Mouse (Mus musculus): Measurements from ENCODE around the gene Nup188. TPM values are rescaled to one million over a fixed set of nuclear protein-coding genes. Genes with fewer than 3 reads are reported as not detected.
A peak's percentile ranks its signal among the peaks of the same experiment; 100 is the strongest.

Gene Nup188
- polyA plus RNA-seq, 1 experiment from 2014 or later, result 54.0 TPM

DNA sequence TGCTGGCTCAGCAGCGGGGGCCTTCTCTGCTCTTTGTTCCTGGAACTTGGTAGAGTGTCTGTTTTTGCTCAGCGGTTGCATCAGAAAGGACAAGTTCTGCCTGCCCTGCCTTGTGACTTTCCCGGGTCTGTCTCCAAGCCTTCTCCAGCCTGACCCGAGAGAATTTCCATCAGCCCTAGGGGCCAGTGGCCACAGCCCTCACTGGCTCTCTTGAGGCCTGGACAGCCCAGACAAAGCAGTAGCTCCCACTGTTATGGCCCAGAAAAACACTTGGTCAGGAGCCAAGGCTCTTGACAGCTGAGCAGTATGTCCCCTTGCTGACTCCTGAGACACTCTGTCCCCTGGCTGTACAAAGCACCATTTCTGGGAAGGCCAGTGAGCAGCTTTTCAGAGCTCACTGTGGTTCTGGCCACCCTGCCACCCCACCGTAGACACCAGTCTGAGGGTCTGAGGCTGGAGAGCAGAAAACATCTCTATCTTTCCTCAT is 20.4 kb upstream of the Nup188 start, which contains the start of gene Phyhd1:
TSS of gene Phyhd1 (plus strand) at position 437 of the 487 bp plus-strand sequence.
- no peak for DNase-seq (ENCODE audit: low spot score)
- Histone ChIP-seq H3K9me3 (replicated peaks; ENCODE audit: control insufficient read depth, low read length) (no peaks in the 10 kb centered on the region), H3K4me3 (ENCODE audit: low read depth, low read length) (no peak within 1 kb of the TSS), H3K4me2 (ENCODE audit: low read depth, low read length) (no peak within 1 kb of the TSS), H3K27ac (replicated peaks; ENCODE audit: low read depth, low read length) (peak within 1 kb of the TSS; percentile 63), H3K9ac (replicated peaks; ENCODE audit: low read length) (peak within 1 kb of the TSS; percentile 1), H3K36me3 (replicated peaks; ENCODE audit: control insufficient read depth, insufficient read depth, low read depth, low read length) (no peaks in the 10 kb centered on the region; the same call in 1 of the 2 replicates), H3K27me3 (ENCODE audit: control insufficient read depth, insufficient read depth, low read length) (no peaks in the 10 kb centered on the region), H3K4me1 (ENCODE audit: control insufficient read depth, insufficient read depth, low read length) (peaks cover 4% of the 10 kb centered on the region; the same call in 1 of the 2 replicates)
- no peak for ATAC-seq (replicated peaks; ENCODE audit: insufficient number of reproducible peaks, low FRiP score, low TSS enrichment, low read depth)
- WGBS, result 39% methylated on average over 5 of the region's 5 CpGs

DNA sequence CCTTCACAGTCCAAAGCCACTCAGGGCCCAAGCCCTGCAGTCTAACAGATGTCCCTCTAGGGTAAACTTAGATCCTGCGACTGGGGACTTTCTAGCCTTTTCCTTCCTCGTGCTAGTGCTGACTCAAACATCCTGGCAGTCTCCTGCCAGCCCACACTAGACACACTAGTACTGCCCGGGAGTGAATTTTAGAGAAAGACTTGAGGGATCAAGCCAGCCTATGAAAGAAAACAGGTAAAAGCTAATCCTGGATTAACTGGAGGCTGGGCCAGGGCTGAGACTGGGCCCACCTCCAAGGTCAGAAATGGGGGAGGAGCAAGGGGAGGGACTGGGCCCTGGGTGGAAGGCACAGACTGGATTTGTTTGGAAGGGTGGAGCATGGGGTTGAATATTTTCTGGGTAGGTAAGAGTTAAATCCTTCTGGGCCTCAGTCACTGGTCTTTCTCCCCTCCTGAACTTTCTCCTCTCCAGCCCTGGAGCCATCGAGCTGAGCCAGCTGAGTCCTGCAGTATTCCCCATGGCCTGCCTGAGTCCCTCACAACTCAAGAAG is 19.7 kb upstream of the Nup188 start:
- DNase-seq (ENCODE audit: low spot score) (peak; percentile 69), ATAC-seq (replicated peaks; ENCODE audit: insufficient number of reproducible peaks, low FRiP score, low TSS enrichment, low read depth) (peak; percentile 21; the same call in 1 of the 2 replicates)
- Histone ChIP-seq H3K4me3 (ENCODE audit: low read depth, low read length) (no peak overlapping the region), H3K27me3 (ENCODE audit: control insufficient read depth, insufficient read depth, low read length) (no peaks in the 10 kb centered on the region), H3K36me3 (replicated peaks; ENCODE audit: control insufficient read depth, insufficient read depth, low read depth, low read length) (no peaks in the 10 kb centered on the region; the same call in 1 of the 2 replicates), H3K27ac (replicated peaks; ENCODE audit: low read depth, low read length) (peak overlapping the region; percentile 63), H3K9ac (replicated peaks; ENCODE audit: low read length) (peak overlapping the region; percentile 1; the same call in 1 of the 2 replicates), H3K9me3 (replicated peaks; ENCODE audit: control insufficient read depth, low read length) (no peaks in the 10 kb centered on the region), H3K4me1 (ENCODE audit: control insufficient read depth, insufficient read depth, low read length) (peaks cover 4% of the 10 kb centered on the region; the same call in 1 of the 2 replicates), H3K4me2 (ENCODE audit: low read depth, low read length) (no peak overlapping the region)
- WGBS, result 22% methylated on average over 4 of the region's 4 CpGs

DNA sequence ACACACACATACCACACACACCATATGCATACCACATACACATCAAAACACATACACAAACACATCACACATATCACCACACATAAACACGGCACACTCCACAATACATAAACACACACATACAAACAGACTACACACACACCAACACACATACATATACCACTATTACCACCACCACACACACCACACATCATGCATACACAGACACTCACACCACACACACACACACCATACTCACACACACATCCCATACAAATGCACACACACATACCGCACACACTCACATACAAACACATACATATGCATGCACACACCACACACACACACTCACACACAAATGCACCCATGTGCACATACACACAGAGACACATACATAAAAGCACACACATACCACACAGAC is 18.7 kb upstream of the Nup188 start:
- H3K4me1 ChIP-seq (ENCODE audit: control insufficient read depth, insufficient read depth, low read length), result peaks cover 4% of the 10 kb centered on the region; the same call in 1 of the 2 replicates
- no peak for DNase-seq (ENCODE audit: low spot score)
- no peaks in the 10 kb centered on the region; the same call in 1 of the 2 replicates for H3K36me3 ChIP-seq (replicated peaks; ENCODE audit: control insufficient read depth, insufficient read depth, low read depth, low read length)
- H3K9me3 ChIP-seq (replicated peaks; ENCODE audit: control insufficient read depth, low read length), result no peaks in the 10 kb centered on the region
- no peak overlapping the region for H3K4me3 ChIP-seq (ENCODE audit: low read depth, low read length)
- no peak overlapping the region for H3K27ac ChIP-seq (replicated peaks; ENCODE audit: low read depth, low read length)
- whole genome bisulfite sequencing, result 91% methylated on average over 2 of the region's 2 CpGs
- H3K9ac ChIP-seq (replicated peaks; ENCODE audit: low read length), result no peak overlapping the region
- H3K4me2 ChIP-seq (ENCODE audit: low read depth, low read length), result no peak overlapping the region
- ATAC-seq (replicated peaks; ENCODE audit: insufficient number of reproducible peaks, low FRiP score, low TSS enrichment, low read depth), result no peak
- H3K27me3 ChIP-seq (ENCODE audit: control insufficient read depth, insufficient read depth, low read length), result no peaks in the 10 kb centered on the region

DNA sequence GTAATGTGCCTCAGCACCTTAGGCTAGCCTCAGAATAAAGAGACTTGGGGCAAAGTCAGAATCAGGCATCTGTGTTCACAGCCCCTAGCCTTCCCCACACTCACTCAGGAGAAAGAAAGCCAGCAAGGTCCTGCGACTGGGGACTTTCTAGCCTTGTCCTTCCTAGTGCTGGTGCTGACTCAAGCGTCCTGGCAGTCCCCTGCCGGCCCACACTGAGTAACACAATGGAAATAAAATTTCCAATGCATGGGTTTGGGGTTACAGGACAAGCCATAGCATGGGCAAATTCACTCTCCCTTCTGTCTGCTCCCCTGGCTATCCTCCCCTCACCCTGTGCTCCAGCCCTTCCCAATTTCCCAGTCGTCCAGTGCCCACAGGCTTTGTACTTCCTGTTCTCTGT is 17.8 kb upstream of the Nup188 start:
- DNase-seq (ENCODE audit: low spot score) (no peak), ATAC-seq (replicated peaks; ENCODE audit: insufficient number of reproducible peaks, low FRiP score, low TSS enrichment, low read depth) (no peak)
- Histone ChIP-seq H3K9ac (replicated peaks; ENCODE audit: low read length) (no peak overlapping the region), H3K4me2 (ENCODE audit: low read depth, low read length) (no peak overlapping the region), H3K27me3 (ENCODE audit: control insufficient read depth, insufficient read depth, low read length) (no peaks in the 10 kb centered on the region), H3K36me3 (replicated peaks; ENCODE audit: control insufficient read depth, insufficient read depth, low read depth, low read length) (no peaks in the 10 kb centered on the region), H3K4me1 (ENCODE audit: control insufficient read depth, insufficient read depth, low read length) (peaks cover 4% of the 10 kb centered on the region; the same call in 1 of the 2 replicates), H3K4me3 (ENCODE audit: low read depth, low read length) (no peak overlapping the region), H3K9me3 (replicated peaks; ENCODE audit: control insufficient read depth, low read length) (no peaks in the 10 kb centered on the region), H3K27ac (replicated peaks; ENCODE audit: low read depth, low read length) (no peak overlapping the region)
- 57% methylated on average over 4 of the region's 4 CpGs for WGBS

DNA sequence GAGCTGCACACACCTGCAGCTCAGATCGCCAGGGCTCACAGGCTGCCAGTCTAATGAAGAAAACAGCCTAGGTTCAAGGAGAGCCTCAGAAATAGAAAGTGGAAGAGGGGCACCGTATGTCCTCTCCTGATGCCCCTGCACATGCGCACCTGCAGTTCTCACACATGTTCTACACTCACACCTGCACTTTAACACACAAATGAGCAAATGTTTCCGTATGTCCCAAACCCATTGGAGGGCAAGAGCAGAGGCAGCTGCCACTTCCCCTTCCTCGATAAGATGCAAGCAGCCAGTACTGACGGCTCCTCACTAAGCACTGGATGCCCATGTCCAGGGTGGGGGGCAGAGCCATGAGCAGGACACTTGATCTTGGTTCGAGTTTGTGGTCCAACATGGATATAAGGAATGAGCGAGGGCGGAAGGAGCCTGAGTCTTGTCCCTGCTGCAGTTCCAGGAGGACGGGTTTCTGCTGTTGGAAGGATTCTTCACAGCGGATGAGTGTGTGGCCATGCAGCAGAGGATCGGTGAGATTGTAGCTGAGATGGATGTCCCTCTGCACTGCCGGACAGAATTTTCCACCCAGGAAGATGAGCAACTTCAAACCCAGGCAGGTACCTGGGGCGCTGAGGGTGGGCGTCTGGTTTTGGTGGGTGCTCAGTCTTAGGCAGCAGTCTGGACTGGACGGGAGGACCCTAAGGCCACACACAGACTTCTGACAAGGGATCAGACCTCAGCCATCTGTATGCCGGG is 16.8 kb upstream of the Nup188 start:
- Histone ChIP-seq H3K4me1 (ENCODE audit: control insufficient read depth, insufficient read depth, low read length) (peaks cover 4% of the 10 kb centered on the region; the same call in 1 of the 2 replicates), H3K4me2 (ENCODE audit: low read depth, low read length) (no peak overlapping the region), H3K9ac (replicated peaks; ENCODE audit: low read length) (no peak overlapping the region), H3K36me3 (replicated peaks; ENCODE audit: control insufficient read depth, insufficient read depth, low read depth, low read length) (no peaks in the 10 kb centered on the region), H3K9me3 (replicated peaks; ENCODE audit: control insufficient read depth, low read length) (no peaks in the 10 kb centered on the region), H3K4me3 (ENCODE audit: low read depth, low read length) (no peak overlapping the region), H3K27me3 (ENCODE audit: control insufficient read depth, insufficient read depth, low read length) (no peaks in the 10 kb centered on the region), H3K27ac (replicated peaks; ENCODE audit: low read depth, low read length) (no peak overlapping the region)
- DNase-seq (ENCODE audit: low spot score) (no peak), ATAC-seq (replicated peaks; ENCODE audit: insufficient number of reproducible peaks, low FRiP score, low TSS enrichment, low read depth) (no peak)
- 87% methylated on average over 17 of the region's 17 CpGs for WGBS

DNA sequence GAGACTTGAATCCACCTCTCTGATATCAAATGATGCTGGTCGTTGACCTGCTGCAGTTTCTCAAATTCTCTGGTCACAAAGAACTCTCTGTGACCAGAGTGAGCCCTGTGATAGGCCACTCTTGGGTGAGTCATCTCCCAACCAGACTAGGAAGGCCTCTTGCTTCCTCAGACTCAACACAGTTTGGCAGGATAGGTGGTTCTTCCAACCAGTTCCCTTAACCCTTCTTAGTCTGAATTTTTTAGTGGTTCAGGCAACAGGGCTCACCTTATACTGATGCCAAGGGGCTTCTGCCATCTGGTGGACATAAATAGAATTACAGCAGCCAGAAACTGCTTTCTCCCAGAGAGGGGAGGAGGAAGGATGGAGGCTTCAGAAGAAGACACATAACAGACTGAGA is 16.1 kb upstream of the Nup188 start:
- ATAC-seq (replicated peaks; ENCODE audit: insufficient number of reproducible peaks, low FRiP score, low TSS enrichment, low read depth), result peak; percentile 63
- Histone ChIP-seq H3K4me3 (ENCODE audit: low read depth, low read length) (no peak overlapping the region), H3K4me1 (ENCODE audit: control insufficient read depth, insufficient read depth, low read length) (peaks cover 4% of the 10 kb centered on the region; the same call in 1 of the 2 replicates), H3K36me3 (replicated peaks; ENCODE audit: control insufficient read depth, insufficient read depth, low read depth, low read length) (no peaks in the 10 kb centered on the region), H3K27me3 (ENCODE audit: control insufficient read depth, insufficient read depth, low read length) (no peaks in the 10 kb centered on the region), H3K27ac (replicated peaks; ENCODE audit: low read depth, low read length) (no peak overlapping the region), H3K9me3 (replicated peaks; ENCODE audit: control insufficient read depth, low read length) (no peaks in the 10 kb centered on the region), H3K9ac (replicated peaks; ENCODE audit: low read length) (no peak overlapping the region), H3K4me2 (ENCODE audit: low read depth, low read length) (no peak overlapping the region)
- 30% methylated on average over 1 of the region's 1 CpGs for WGBS
- peak; percentile 81 for DNase-seq (ENCODE audit: low spot score)

DNA sequence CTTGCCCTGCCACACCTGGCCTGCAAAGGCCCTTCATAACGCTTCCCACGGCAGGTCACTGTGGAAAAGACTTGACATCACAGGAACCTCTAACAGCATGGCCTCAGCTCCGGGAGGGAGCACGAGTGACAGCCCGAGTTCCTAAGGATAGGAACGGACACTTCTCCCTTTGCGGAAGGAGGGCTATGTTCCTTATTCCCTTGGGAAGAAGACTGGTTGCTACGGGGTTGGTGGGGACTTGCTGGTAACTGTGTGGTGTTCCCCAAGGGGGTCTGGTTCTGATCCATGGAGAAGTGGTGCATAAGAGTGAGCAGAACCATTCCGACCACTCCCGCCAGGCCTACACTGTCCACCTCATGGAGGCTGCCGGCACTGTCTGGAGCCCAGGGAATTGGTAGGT is 5.5 kb upstream of the Nup188 start, which contains the start of gene Gm28038:
TSS of gene Gm28038 (plus strand) at position 301 of the 400 bp plus-strand sequence.
- H3K9ac ChIP-seq (replicated peaks; ENCODE audit: low read length), result no peak within 1 kb of the TSS
- no peaks in the 10 kb centered on the region for H3K4me1 ChIP-seq (ENCODE audit: control insufficient read depth, insufficient read depth, low read length)
- no peaks in the 10 kb centered on the region for H3K9me3 ChIP-seq (replicated peaks; ENCODE audit: control insufficient read depth, low read length)
- no peaks in the 10 kb centered on the region for H3K27me3 ChIP-seq (ENCODE audit: control insufficient read depth, insufficient read depth, low read length)
- 91% methylated on average over 11 of the region's 11 CpGs for WGBS
- DNase-seq (ENCODE audit: low spot score), result no peak
- H3K4me3 ChIP-seq (ENCODE audit: low read depth, low read length), result no peak within 1 kb of the TSS
- H3K27ac ChIP-seq (replicated peaks; ENCODE audit: low read depth, low read length), result no peak within 1 kb of the TSS
- H3K36me3 ChIP-seq (replicated peaks; ENCODE audit: control insufficient read depth, insufficient read depth, low read depth, low read length), result no peaks in the 10 kb centered on the region
- no peak for ATAC-seq (replicated peaks; ENCODE audit: insufficient number of reproducible peaks, low FRiP score, low TSS enrichment, low read depth)
- H3K4me2 ChIP-seq (ENCODE audit: low read depth, low read length), result no peak within 1 kb of the TSS

DNA sequence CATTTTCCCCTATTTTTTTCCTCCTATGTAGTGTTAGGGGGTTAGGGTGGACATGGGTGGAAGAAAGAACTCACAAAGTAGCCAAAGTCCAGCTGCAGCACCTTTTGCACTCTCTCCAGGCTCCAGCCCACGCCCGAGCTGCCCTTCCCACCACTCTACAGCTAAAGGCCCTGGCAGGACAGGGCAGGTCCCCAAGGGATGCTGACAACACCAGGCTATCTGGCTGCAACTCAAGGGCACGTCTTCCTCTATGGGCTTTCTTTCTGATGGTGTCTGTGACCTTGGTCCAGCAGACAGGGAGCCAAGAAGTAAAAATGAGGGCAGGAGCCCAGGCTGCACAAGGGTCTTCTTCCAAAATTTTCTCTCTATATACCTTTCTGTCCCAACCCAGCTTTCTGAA is 4.5 kb upstream of the Nup188 start:
- WGBS, result 82% methylated on average over 3 of the region's 3 CpGs
- DNase-seq (ENCODE audit: low spot score) (no peak), ATAC-seq (replicated peaks; ENCODE audit: insufficient number of reproducible peaks, low FRiP score, low TSS enrichment, low read depth) (no peak)
- Histone ChIP-seq H3K4me1 (ENCODE audit: control insufficient read depth, insufficient read depth, low read length) (no peaks in the 10 kb centered on the region), H3K4me3 (ENCODE audit: low read depth, low read length) (no peak overlapping the region), H3K27me3 (ENCODE audit: control insufficient read depth, insufficient read depth, low read length) (no peaks in the 10 kb centered on the region), H3K4me2 (ENCODE audit: low read depth, low read length) (no peak overlapping the region), H3K9me3 (replicated peaks; ENCODE audit: control insufficient read depth, low read length) (no peaks in the 10 kb centered on the region), H3K27ac (replicated peaks; ENCODE audit: low read depth, low read length) (no peak overlapping the region), H3K9ac (replicated peaks; ENCODE audit: low read length) (no peak overlapping the region), H3K36me3 (replicated peaks; ENCODE audit: control insufficient read depth, insufficient read depth, low read depth, low read length) (no peaks in the 10 kb centered on the region)

Data from embryonic facial prominence, embryonic 11.5 days (tissue).